Mouse (Mus musculus) intestine, embryonic 14.5 days (tissue): ENCODE data around the gene Kcnk6. TPM values are rescaled to one million over a fixed set of nuclear protein-coding genes. Genes with fewer than 3 reads are reported as not detected.

Experiments used
- ATAC-seq: fragments of 200-750 bp; cut with Nextera tagmentation; replicated peaks from 2 replicates; pipeline ENCODE4 v1.8.0; 2017; ENCODE audit warnings: low read depth, moderate number of reproducible peaks, moderate TSS enrichment, moderate library complexity; ENCODE audit not compliant: low FRiP score, low TSS enrichment
- DNase-seq: peaks from one replicate; pipeline ENCODE4 v3.0.0-alpha.2; 2018; ENCODE audit warnings: low spot score
- H3K27ac ChIP-seq: fragments of 300-500 bp; sonication (generic); 2 replicates; pipeline ENCODE4 v1.5.1; 2014; ENCODE audit warnings: low read depth, mild to moderate bottlenecking, control low read depth
- H3K27me3 ChIP-seq: fragments of 300-500 bp; sonication (generic); replicated peaks from 2 replicates; pipeline ENCODE4 v1.6.1; 2014; ENCODE audit warnings: low read length, control low read depth; ENCODE audit not compliant: control insufficient read depth, insufficient read depth
- H3K36me3 ChIP-seq: fragments of 300-500 bp; sonication (generic); 2 replicates; pipeline ENCODE4 v1.6.1; 2014; ENCODE audit warnings: low read length, control low read depth; ENCODE audit not compliant: control insufficient read depth, insufficient read depth
- H3K4me1 ChIP-seq: fragments of 300-500 bp; sonication (generic); replicated peaks from 2 replicates; pipeline ENCODE4 v1.6.1; 2014; ENCODE audit warnings: low read length, control low read depth, mixed read lengths; ENCODE audit not compliant: control insufficient read depth, insufficient read depth
- H3K4me2 ChIP-seq: fragments of 300-500 bp; sonication (generic); 2 replicates; pipeline ENCODE4 v1.6.1; 2014; ENCODE audit warnings: low read length
- H3K4me3 ChIP-seq: fragments of 300-500 bp; sonication (generic); 2 replicates; pipeline ENCODE4 v1.5.1; 2014; ENCODE audit warnings: low read depth, low read length, control low read depth, mixed read lengths
- H3K9ac ChIP-seq: fragments of 300-500 bp; sonication (generic); 2 replicates; pipeline ENCODE4 v1.6.1; 2014; ENCODE audit warnings: mild to moderate bottlenecking, low read length
- H3K9me3 ChIP-seq: fragments of 300-500 bp; sonication (generic); 2 replicates; pipeline ENCODE4 v1.6.1; 2016; ENCODE audit warnings: low read length, control low read depth; ENCODE audit not compliant: control insufficient read depth
- WGBS: fragments of 180-500 bp; shearing (Covaris S2); extraction: QIAGEN DNeasy Blood & Tissue Kit; methylation state at CpG from one replicate; pipeline ENCODE4 v1.1.7; 2014; 5-methylcytosine and 5-hydroxymethylcytosine counted together
- polyA plus RNA-seq: library from polyadenylated mRNA; unstranded; fragments of >200 nt; fragmentation: Nextera tagmentation; extraction: Ambion mirVana; gene quantifications from 2 replicates; pipeline ENCODE4 v1.2.1, GENCODE M21; 2014

Gene Kcnk6
- polyA plus RNA-seq, 1 experiment from 2014 or later: 0.65 TPM

- Histone ChIP-seq H3K4me1 (peaks cover 14% of the 10 kb centered on the region), H3K4me3 (no peak overlapping the region), H3K27ac (no peak overlapping the region), H3K27me3 (peaks cover 14% of the 10 kb centered on the region), H3K9ac (no peak overlapping the region), H3K9me3 (no peaks in the 10 kb centered on the region), H3K4me2 (no peak overlapping the region), H3K36me3 (peaks cover 41% of the 10 kb centered on the region)
- 92% methylated on average over 4 of the region's 4 CpGs for WGBS
- DNase-seq (no peak), ATAC-seq (no peak)
These were observed 54.2 kb downstream of the Kcnk6 start for GRCm38 (mm10) chr7:29178106-29178505.

- DNase-seq: peak; percentile 56
- no peak for ATAC-seq
- H3K36me3 ChIP-seq: peaks cover 46% of the 10 kb centered on the region
- H3K9me3 ChIP-seq: no peaks in the 10 kb centered on the region
- 37% methylated on average over 32 of the region's 32 CpGs for WGBS
- peaks cover 37% of the 10 kb centered on the region for H3K27me3 ChIP-seq
- no peak overlapping the region for H3K4me3 ChIP-seq
- no peak overlapping the region for H3K4me2 ChIP-seq
- no peak overlapping the region for H3K27ac ChIP-seq
- H3K9ac ChIP-seq: no peak overlapping the region
- peaks cover 16% of the 10 kb centered on the region for H3K4me1 ChIP-seq
These were observed 59.8 kb downstream of the Kcnk6 start for GRCm38 (mm10) chr7:29172390-29173016.

Other genes starting within 250 kb of the Kcnk6 start
- 0.70 and 0.80 TPM in 2 replicates for gene Ryr1, start 107.3 kb downstream of the Kcnk6 start, polyA plus RNA-seq
- gene Rasgrp4, start 97.7 kb downstream of the Kcnk6 start, polyA plus RNA-seq: 0.54 and 0.96 TPM in 2 replicates
- gene Fam98c, start 76.3 kb downstream of the Kcnk6 start, polyA plus RNA-seq: 25.9 and 26.1 TPM in 2 replicates
- gene Ggn, start 62.3 kb downstream of the Kcnk6 start, polyA plus RNA-seq: 0.58 and 1.0 TPM in 2 replicates
- 3.8 and 4.7 TPM in 2 replicates for gene Spred3, start 62.1 kb downstream of the Kcnk6 start, polyA plus RNA-seq
- gene Psmd8, start 51.8 kb downstream of the Kcnk6 start, polyA plus RNA-seq: 277 and 280 TPM in 2 replicates
- gene Catsperg1, start 18.5 kb downstream of the Kcnk6 start, polyA plus RNA-seq: 0.78 and 1.5 TPM in 2 replicates
- gene Yif1b, start 5.8 kb upstream of the Kcnk6 start, polyA plus RNA-seq: 94.3 and 97.3 TPM in 2 replicates
- 76.9 and 111 TPM in 2 replicates for gene 2200002D01Rik, start 16.0 kb upstream of the Kcnk6 start, polyA plus RNA-seq
- gene Spint2, start 49.4 kb upstream of the Kcnk6 start, polyA plus RNA-seq: 470 and 522 TPM in 2 replicates
- gene Ppp1r14a, start 56.8 kb upstream of the Kcnk6 start, polyA plus RNA-seq: 59.7 and 66.5 TPM in 2 replicates
- 7.4 and 8.8 TPM in 2 replicates for gene Dpf1, start 71.4 kb upstream of the Kcnk6 start, polyA plus RNA-seq